Mouse (Mus musculus) heart, postnatal 4 days (tissue): ENCODE measurements at regions not wholly inside any gene's neighbourhood (a gene's known extent, or its start where the extent isn't known, plus 50 kb on each side); places are given as distances from the start of the nearest gene placed in this dataset.

Experiments used
- DNase-seq: peaks from one replicate; pipeline ENCODE4 v3.0.0; 2021
- microRNA-seq, 2 experiments: library from miRNA; unstranded; fragments of <30 nt; microRNA quantifications; one replicate each; pipeline ENCODE4 v1.2.0; 2021 to 2022

GRCm38 (mm10) chr4:24006257-24006955, 489.8 kb upstream of the Mms22l start:
- DNase-seq = no peak

DNA sequence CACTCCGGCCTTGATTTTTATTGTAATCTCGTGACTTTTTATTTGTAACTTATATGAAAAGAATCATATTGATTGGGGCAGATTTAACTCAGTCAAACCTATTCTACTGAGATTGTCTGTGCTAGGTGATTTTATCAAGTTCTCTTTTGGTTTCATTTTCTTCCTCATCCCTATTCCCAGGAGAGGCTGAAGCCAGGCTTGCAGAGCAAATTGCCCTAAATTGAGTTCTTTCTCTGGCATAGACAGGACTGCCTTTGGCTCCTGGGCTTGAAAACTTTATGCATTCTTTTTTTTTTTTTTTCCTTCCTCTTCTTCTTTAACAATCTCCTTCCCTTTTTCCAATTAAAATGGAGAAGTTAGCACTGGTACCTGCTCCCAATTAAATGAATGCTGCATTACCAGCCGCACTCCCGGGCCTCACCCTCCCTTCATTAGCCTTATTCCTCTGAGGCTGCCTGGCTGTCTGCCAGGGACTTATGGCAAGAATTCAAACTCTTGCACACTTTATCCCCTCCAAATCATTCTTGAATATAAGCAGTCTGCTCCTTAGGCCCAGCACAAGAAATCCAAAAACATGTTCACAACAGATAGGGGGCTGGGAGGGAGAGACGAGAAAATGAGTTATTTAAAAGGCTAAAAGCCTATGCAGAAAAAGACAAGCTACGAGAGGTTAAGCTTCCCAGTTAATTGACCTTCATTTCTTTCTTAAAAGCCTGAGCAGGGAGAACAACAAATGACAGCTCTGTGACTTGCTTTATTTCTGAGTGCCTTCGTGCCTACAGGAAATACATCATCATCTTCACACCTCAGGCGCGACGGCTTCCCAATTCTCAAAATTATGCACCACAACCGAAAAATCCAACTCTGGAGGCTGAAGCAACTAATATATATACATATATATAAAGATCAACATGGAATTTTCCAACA, 476.8 kb upstream of the Mms22l start:
- peak; percentile 22 for DNase-seq

Small RNAs in the stretch of these regions (microRNA-seq; reads per million reads assigned to microRNA genes)
- 0 reads per million in 2 experiments for gene Gm25978
